Mouse (Mus musculus): ENCODE data around the gene Adad2. TPM values are rescaled to one million over a fixed set of nuclear protein-coding genes. Genes with fewer than 3 reads are reported as not detected.

Gene Adad2
- 0.03 and 0.12 TPM in 2 replicates for polyA plus RNA-seq (2012; rRNA removed)

DNA sequence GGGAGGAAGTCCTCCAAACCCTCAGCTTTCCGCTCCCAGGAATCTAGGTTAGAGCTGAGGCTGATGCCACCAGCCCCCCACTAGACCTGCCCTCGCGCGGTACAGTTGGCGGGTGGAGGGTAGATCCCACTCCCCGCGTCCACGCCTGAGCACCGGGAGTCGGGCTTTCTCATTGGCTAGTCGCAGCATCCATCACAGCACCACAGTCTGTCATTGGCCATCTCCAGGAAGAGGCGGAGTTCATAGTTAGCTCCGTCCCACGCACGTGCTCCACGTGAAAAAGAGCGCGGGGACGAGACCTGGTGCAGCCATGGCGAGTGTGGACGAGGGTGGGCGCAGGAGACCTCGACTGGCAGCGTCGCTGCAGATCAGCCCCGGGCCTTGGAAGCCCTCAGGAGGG lies at the start of gene Adad2:
TSS of gene Adad2 (plus strand) at position 277 of the 400 bp plus-strand sequence.

DNA sequence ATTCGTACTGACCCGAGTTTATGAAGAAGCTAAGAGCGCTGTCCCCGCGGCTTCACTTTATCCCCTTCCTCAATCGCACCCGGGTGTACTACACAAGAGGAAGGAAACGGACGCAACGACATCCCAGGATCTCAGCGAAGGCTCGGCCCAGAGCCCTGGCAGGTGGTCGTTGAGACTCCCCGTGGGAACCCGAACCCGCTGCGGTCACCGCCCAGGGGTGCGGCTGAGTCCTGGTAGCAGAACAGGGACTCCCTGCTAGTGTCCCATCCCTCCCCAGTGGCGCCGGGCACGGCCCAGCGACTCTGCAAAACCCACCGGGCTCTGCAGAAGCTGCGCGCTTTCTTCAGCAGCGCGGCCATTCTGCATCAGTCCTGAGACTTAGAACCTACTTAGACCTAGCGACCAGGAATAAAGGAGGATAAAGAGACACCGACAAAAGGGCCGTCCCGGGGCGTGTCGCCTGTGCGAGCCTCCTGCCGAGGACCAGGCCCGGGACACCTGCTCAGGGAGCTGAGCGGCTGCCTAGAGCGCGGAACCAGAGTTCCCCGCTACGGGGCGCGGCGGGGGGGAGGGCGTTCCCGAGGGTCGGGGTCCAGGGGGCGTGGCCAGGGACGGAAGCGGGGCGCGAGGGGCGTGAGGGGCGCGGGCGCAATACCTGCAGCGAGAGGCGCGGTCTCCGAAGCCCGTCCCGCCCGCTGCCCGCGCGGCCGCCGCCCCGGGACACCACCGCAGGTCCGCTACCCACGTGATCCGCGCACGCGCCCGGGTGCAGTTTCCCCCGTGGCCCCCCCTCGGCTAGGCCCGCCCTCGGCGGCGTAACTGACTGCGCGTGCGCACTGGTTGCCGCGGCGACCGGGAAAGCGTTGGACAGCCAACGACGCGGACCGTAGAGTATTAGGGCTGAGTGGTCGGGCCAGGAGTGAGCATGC lies 37.8 kb upstream of the Adad2 start, which contains the start of the genes Hsdl1 and Dnaaf1:
TSS of gene Hsdl1 (minus strand) at position 747 of the 929 bp plus-strand sequence.
TSS of gene Dnaaf1 (plus strand) at position 799 of the 929 bp plus-strand sequence.

DNA sequence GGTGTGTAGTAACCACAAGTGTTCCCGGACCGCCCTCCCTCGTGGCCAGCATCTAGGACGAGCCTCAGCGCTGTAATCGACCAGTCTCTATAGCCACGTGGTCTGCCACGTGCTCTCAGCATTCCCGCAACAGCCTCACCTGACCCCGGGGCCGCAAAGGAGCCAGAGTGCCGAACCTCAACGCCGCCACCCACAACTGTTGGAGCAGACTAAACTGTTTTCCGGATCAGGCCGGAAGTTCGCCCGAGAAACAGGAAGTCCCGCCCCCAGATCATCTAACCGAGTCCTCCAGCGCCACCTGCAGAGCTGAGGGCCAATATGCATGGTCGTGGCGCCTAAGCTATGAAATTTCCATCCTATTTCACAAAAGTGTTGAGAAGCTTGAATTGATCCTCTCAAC lies 7.6 kb upstream of the Adad2 start, which contains the start of gene Taf1c:
TSS of gene Taf1c (minus strand) at position 227 of the 400 bp plus-strand sequence.

DNA sequence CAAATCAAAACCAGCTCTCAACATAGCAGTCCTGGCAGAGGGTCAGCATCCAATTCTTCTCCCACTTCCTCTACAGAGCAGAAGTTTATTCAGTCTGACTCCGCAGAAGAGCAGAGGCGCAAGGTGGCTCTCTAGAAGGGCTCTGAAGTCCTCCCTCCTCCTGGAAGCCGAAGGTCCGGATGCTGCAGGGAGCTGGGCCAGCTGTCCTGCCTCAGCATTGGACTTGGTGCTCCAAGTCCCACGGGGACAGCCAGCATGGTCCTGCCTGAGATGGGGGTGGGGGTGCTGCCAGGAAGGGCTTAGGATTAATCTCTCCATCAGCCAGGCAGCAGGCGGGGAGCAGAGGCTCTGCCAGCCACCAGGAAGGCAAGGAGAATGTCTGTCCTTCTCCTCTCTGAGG lies 22.8 kb downstream of the Adad2 start, which contains the start of gene Kcng4:
TSS of gene Kcng4 (minus strand) at position 303 of the 400 bp plus-strand sequence.

Other genes with a start within 250 kb of the Adad2 start
- 29.8 and 46.8 TPM in 2 replicates for gene Mlycd, start 217.9 kb upstream of the Adad2 start, polyA plus RNA-seq (2012; rRNA removed)
- 44.6 and 57.7 TPM in 2 replicates for gene Osgin1, start 178.6 kb upstream of the Adad2 start, polyA plus RNA-seq (2012; rRNA removed)
- gene Necab2, start 166.0 kb upstream of the Adad2 start, polyA plus RNA-seq (2012; rRNA removed): 0.55 and 0.78 TPM in 2 replicates
- gene Slc38a8, start 111.0 kb upstream of the Adad2 start, polyA plus RNA-seq (2012; rRNA removed): 0.02 TPM in 1 of 2 replicates, not detected in the other
- gene Mbtps1, start 54.0 kb upstream of the Adad2 start, polyA plus RNA-seq (2012; rRNA removed): 28.2 and 30.5 TPM in 2 replicates
- gene Hsdl1, start 37.6 kb upstream of the Adad2 start, polyA plus RNA-seq (2012; rRNA removed): 10.3 and 12.2 TPM in 2 replicates
- 0.16 and 0.30 TPM in 2 replicates for gene Dnaaf1, start 37.5 kb upstream of the Adad2 start, polyA plus RNA-seq (2012; rRNA removed)
- 13.6 and 15.8 TPM in 2 replicates for gene Taf1c, start 7.5 kb upstream of the Adad2 start, polyA plus RNA-seq (2012; rRNA removed)
- gene Kcng4, start 22.9 kb downstream of the Adad2 start, polyA plus RNA-seq (2012; rRNA removed): 1.7 and 2.3 TPM in 2 replicates
- gene Wfdc1, start 53.6 kb downstream of the Adad2 start, polyA plus RNA-seq (2012; rRNA removed): 36.3 and 54.8 TPM in 2 replicates
- gene Atp2c2, start 87.3 kb downstream of the Adad2 start, polyA plus RNA-seq (2012; rRNA removed): 2.4 and 2.6 TPM in 2 replicates
- 4.3 and 4.9 TPM in 2 replicates for gene Tldc1, start 165.7 kb downstream of the Adad2 start, polyA plus RNA-seq (2012; rRNA removed)
- 767 and 954 TPM in 2 replicates for gene Cotl1, start 227.8 kb downstream of the Adad2 start, polyA plus RNA-seq (2012; rRNA removed)
- gene Klhl36, start 249.5 kb downstream of the Adad2 start, polyA plus RNA-seq (2012; rRNA removed): 8.5 and 23.6 TPM in 2 replicates

Measured in stomach, adult 2 months (tissue).